Mouse (Mus musculus): ENCODE measurements around the gene Obsl1.

DNA sequence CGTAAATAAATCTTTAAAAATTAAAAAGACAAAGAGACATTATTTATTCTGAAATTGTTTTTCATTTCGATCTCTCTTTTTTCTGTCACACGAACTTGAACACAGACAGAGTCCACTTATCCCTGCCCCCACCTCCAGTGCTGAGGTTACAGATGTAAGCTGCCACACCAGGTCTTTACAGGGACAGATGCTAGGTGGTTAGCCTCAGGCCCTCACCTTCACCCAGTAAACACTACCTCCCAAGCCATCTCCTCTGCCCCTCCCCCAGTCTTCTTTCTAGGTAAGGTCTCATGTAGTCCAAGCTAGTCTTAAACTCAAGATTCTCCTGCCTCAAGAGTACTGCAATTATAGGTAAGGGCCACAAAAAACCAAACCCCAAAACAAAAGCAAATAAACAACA lies 6.3 kb upstream of the Obsl1 start:
- TF ChIP-seq CTCF (conservative IDR thresholded peaks at IDR 0.05; ENCODE audit: insufficient read depth, insufficient read length, low read depth, low read length) (no peak), POLR2A (IDR thresholded peaks at IDR 0.05; ENCODE audit: low read depth, low read length) (no peak)
